Mouse (Mus musculus) heart, embryonic 16.5 days (tissue): ENCODE results near the gene A230050P20Rik. TPM values are rescaled to one million over a fixed set of nuclear protein-coding genes. Genes with fewer than 3 reads are reported as not detected.

Source experiments
- ATAC-seq: fragments of 200-750 bp; cut with Nextera tagmentation; replicated peaks from 2 replicates; pipeline ENCODE4 v1.8.0; 2017; ENCODE audit warnings: moderate number of reproducible peaks; ENCODE audit not compliant: insufficient read depth, low FRiP score; ENCODE audit errors: extremely low read depth
- H3K27ac ChIP-seq: fragments of 300-500 bp; sonication (generic); 2 replicates; pipeline ENCODE4 v1.5.1; 2014; ENCODE audit warnings: mild to moderate bottlenecking, low read length, control low read depth, moderate library complexity
- H3K27me3 ChIP-seq: fragments of 300-500 bp; sonication (generic); 2 replicates; pipeline ENCODE4 v1.6.1; 2014; ENCODE audit warnings: low read length, mixed read lengths; ENCODE audit not compliant: control insufficient read depth, insufficient read depth
- H3K36me3 ChIP-seq: fragments of 300-500 bp; sonication (generic); 2 replicates; pipeline ENCODE4 v1.6.1; 2014; ENCODE audit not compliant: control insufficient read depth, insufficient read depth
- H3K4me1 ChIP-seq: fragments of 300-500 bp; sonication (generic); 2 replicates; pipeline ENCODE4 v1.6.1; 2014; ENCODE audit warnings: low read length, mixed read lengths; ENCODE audit not compliant: control insufficient read depth, insufficient read depth
- H3K4me2 ChIP-seq: fragments of 300-500 bp; sonication (generic); 2 replicates; pipeline ENCODE4 v1.6.1; 2014; ENCODE audit warnings: low read depth, mild to moderate bottlenecking, control low read depth, low read length
- H3K4me3 ChIP-seq: fragments of 300-500 bp; sonication (generic); 2 replicates; pipeline ENCODE4 v1.5.1; 2014; ENCODE audit warnings: mild to moderate bottlenecking, control low read depth, low read length
- H3K9ac ChIP-seq: fragments of 300-500 bp; sonication (generic); 2 replicates; pipeline ENCODE4 v1.6.1; 2014; ENCODE audit warnings: low read length, control low read depth
- H3K9me3 ChIP-seq: fragments of 300-500 bp; sonication (generic); replicated peaks from 2 replicates; pipeline ENCODE4 v1.6.1; 2016; ENCODE audit warnings: low read length; ENCODE audit not compliant: control insufficient read depth
- WGBS: fragments of 180-500 bp; shearing (Covaris S2); extraction: QIAGEN DNeasy Blood & Tissue Kit; methylation state at CpG from one replicate; pipeline ENCODE4 v1.1.7; 2014; 5-methylcytosine and 5-hydroxymethylcytosine counted together
- polyA plus RNA-seq: library from polyadenylated mRNA; unstranded; fragments of >200 nt; fragmentation: Nextera tagmentation; extraction: Ambion mirVana; gene quantifications from 2 replicates; pipeline ENCODE4 v1.2.1, GENCODE M21; 2015

Gene A230050P20Rik
- polyA plus RNA-seq, 1 experiment from 2014 or later: 13.4 TPM

DNA sequence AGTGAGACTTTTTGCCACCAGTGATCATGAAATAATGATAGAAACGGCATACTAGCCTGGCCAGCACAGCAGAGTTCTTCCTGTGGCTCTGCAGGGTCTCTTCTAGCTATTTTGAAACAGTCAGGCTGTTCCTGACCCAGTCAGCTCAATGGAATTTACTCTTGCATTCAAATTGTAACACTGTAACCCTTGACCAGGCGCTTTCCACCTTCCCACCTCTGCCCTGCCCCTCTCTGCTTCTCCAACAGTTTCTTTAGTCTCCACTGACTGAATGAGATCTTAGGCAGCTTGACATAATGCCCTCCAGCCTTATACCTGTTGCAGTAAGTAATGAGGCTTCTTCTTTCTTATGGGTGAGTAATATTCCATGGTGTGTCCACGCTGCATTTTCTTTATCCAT, 1.6 kb upstream of the A230050P20Rik start:
- Histone ChIP-seq H3K36me3 (no peaks in the 10 kb centered on the region), H3K27ac (no peak overlapping the region), H3K9me3 (no peaks in the 10 kb centered on the region), H3K4me2 (no peak overlapping the region), H3K4me3 (no peak overlapping the region), H3K4me1 (no peaks in the 10 kb centered on the region), H3K27me3 (peaks cover 15% of the 10 kb centered on the region), H3K9ac (no peak overlapping the region)
- ATAC-seq: no peak
- WGBS: 60% methylated on average over 3 of the region's 3 CpGs

DNA sequence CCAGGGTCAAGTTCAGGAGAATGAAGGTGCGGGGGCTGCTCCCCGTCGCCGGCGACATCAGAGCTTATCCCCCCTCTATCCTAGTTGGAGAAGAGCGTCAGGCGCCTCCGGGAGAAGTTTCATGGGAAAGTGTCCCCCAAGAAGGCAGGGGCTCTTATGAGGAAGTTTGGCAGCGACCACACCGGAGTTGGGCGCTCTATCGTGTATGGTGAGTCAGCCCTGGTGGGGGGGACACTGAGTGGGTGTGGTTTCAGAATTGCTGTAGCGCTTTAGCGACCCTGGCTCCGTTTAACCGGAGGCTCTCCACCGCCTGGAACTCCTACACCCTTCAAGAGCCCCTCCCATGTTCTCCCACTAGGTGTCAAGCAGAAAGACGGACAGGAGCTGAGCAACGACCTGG, 804 bp downstream of the A230050P20Rik start:
- ATAC-seq: no peak
- peak overlapping the region; percentile 73 for H3K9ac ChIP-seq
- no peaks in the 10 kb centered on the region for H3K9me3 ChIP-seq
- peaks cover 15% of the 10 kb centered on the region for H3K27me3 ChIP-seq
- no peak overlapping the region for H3K27ac ChIP-seq
- no peaks in the 10 kb centered on the region for H3K4me1 ChIP-seq
- no peaks in the 10 kb centered on the region for H3K36me3 ChIP-seq
- H3K4me3 ChIP-seq: peak overlapping the region; percentile 57
- H3K4me2 ChIP-seq: peak overlapping the region; percentile 84
- 2% methylated on average over 19 of the region's 19 CpGs for WGBS

DNA sequence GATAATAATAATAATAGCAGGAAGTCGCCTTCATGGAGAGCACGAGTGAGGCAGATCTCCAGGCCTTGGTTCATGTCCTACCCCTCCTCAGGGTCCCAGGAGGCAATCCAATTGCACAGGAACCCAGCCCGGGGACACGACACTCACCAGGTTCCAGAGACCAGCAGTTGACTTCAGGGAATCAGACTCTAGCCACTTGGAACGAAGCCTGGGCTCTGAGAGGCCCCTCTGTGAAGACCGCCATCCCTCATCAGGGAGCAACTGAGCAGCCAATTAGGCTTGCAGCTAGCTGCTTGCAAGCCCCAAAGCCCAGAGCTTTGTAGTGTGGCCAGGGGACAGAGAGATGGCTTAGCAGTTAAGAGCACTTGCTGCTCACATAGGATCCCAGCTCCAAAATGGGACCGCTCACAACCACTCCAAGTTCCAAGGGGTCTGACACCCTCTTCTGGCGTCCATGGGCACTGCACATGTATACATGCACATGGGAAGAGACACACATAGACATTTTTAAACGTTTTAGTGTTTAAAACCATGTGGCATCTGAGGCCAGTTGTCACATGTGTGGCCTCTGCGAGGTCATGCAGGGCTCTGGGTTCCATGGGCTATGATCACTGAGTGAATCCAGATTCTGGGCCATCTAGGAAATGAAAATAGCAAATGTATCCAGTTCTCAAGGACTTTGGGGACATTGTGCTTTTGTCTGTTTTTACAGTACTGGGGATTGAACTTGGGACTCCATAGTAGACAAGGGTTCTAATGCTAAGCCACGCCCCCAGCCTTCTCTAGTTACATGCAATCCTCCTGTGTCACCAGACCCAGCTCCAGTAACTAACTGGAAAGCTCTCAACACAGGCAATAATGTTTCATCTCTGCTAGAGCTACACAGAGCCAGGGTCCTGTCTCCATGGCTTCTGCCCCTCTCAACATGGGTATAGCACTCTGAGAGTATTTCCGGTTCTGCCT, 2.0 kb downstream of the A230050P20Rik start:
- H3K36me3 ChIP-seq: no peaks in the 10 kb centered on the region
- no peak for ATAC-seq
- H3K4me2 ChIP-seq: no peak overlapping the region
- H3K4me1 ChIP-seq: no peaks in the 10 kb centered on the region
- no peak overlapping the region for H3K27ac ChIP-seq
- no peak overlapping the region for H3K4me3 ChIP-seq
- WGBS: 73% methylated on average over 12 of the region's 12 CpGs
- H3K9ac ChIP-seq: no peak overlapping the region
- no peaks in the 10 kb centered on the region for H3K9me3 ChIP-seq
- peaks cover 15% of the 10 kb centered on the region for H3K27me3 ChIP-seq

DNA sequence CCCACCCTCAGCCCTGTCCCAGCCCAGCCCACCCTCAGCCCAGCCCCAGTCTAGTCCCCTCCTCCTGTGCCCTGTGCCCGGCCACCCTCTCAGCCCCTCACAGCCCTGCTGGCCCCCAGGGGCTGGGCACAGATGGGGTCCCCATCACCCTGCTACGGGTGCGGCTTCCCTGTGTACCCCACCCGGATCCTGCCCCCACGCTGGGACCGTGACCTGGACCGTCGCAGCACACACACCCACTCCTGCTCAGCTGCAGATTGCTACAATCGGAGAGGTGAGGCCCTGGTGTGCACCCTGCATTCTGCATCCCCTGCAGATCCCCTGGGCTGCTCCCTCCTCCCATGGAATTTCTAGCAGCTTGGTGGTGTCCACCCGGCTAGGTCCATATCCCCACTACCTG, 4.5 kb downstream of the A230050P20Rik start:
- no peak for ATAC-seq
- WGBS: 80% methylated on average over 10 of the region's 10 CpGs
- no peak overlapping the region for H3K4me2 ChIP-seq
- no peak overlapping the region for H3K27ac ChIP-seq
- H3K4me3 ChIP-seq: no peak overlapping the region
- peaks cover 5% of the 10 kb centered on the region for H3K4me1 ChIP-seq
- H3K9ac ChIP-seq: no peak overlapping the region
- peaks cover 7% of the 10 kb centered on the region for H3K27me3 ChIP-seq
- H3K9me3 ChIP-seq: no peaks in the 10 kb centered on the region
- H3K36me3 ChIP-seq: no peaks in the 10 kb centered on the region

DNA sequence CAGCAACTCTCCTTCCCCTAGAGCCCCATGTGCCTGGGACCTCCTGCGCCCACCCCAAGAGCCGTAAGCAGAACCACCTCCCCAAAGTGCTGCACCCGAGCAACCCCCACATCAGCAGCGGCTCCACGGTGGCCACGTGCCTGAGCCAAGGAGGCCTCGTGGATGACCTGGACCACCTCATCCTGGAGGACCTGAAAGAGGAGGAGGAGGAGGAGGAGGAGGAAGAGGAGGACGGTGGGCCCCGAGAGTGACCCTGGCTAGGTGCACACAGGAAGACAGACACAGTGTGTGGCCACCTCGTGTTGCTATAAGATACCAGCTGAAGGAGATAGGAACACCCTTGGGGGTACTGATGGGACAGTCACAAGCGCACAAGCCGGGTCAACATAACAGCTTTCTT, 5.1 kb downstream of the A230050P20Rik start:
- no peak for ATAC-seq
- Histone ChIP-seq H3K9me3 (no peaks in the 10 kb centered on the region), H3K4me1 (peaks cover 5% of the 10 kb centered on the region), H3K27me3 (peaks cover 7% of the 10 kb centered on the region), H3K36me3 (no peaks in the 10 kb centered on the region), H3K27ac (no peak overlapping the region), H3K9ac (no peak overlapping the region), H3K4me3 (no peak overlapping the region), H3K4me2 (no peak overlapping the region)
- WGBS: 83% methylated on average over 12 of the region's 12 CpGs

DNA sequence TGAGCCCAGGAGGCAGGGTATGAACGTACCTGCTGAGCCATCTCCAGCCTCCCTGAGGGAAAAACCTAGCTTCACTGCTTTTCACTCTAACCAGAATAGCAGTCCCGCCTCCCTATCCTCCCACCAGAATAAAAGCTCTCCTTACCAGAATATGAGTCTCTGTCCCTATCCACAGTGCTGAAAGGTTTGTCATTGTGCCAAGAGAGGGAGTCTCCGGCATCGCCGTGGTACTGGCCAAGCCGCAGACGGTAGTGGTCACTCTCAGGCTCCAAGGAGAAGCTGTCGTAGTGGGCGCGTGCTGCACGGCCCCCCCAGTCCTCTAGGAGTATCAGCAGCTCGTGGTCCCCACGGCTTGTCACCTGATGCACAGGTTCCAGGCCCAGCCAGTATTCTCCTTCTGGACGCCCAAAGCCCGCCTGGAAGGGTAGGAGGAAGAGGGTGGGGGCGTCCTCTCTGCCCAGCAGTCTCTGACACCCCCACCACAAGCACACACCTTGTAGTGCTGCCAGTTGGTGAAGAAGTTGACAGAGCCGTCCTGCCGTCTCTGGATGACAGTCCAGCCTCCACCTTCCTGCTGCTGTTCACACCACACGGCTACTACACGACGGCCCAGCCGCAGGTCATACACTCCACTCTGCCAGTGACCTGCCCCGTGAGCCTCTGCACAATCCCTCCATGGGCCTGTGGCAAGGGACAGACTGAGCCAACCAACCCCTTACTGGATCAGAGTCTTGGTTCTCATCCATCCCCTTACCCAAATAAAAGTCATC, 6.8 kb downstream of the A230050P20Rik start:
- Histone ChIP-seq H3K4me2 (no peak overlapping the region), H3K27ac (no peak overlapping the region), H3K9me3 (no peaks in the 10 kb centered on the region), H3K4me3 (no peak overlapping the region), H3K27me3 (0 out of 2 replicates have a peak, but pooled peaks cover 2% of the 10 kb centered on the region), H3K9ac (no peak overlapping the region), H3K4me1 (peaks cover 5% of the 10 kb centered on the region), H3K36me3 (no peaks in the 10 kb centered on the region)
- WGBS: 62% methylated on average over 23 of the region's 23 CpGs
- ATAC-seq: no peak

DNA sequence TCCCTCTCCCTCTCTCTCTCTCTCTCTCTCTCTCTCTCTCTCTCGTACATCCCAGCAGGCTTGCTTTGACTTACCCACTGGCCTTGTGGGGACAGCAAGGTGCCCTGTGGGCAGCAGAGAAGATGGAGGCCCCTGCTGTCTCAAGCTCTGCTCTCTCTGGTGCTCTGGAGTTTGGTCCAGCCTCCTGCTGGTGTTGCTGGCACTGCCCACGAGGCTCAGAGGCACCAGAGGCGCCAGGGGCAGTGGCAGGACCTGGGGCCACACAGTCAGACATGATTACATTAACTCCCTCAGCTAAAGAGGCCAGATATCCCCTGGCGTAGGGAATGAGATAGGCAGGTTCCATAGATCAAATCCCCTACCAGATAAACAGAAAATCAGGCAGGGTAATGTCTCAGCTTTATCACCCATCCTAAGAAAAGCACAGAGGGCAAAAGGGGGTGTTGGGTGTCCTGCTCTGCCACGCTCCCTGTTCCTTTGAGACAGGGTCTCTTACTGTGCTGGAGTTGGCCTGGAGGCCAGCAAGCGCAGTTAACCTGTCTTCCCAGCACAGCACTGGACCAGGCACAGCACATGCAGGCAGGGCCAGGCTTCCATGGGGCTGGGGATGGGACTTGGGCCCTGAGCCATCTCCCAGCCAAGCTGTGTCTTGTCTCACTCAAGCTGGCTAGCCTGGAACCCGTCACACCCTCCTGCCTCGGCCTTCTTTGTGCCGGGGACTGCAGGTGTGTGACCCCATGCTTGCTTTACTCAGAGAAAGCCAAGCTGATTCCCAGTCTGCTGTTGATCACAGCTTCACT, 8.1 kb downstream of the A230050P20Rik start:
- WGBS: 58% methylated on average over 9 of the region's 9 CpGs
- no peak for ATAC-seq
- Histone ChIP-seq H3K4me3 (no peak overlapping the region), H3K27ac (no peak overlapping the region), H3K27me3 (no peaks in the 10 kb centered on the region), H3K36me3 (no peaks in the 10 kb centered on the region), H3K9me3 (no peaks in the 10 kb centered on the region), H3K4me1 (peaks cover 5% of the 10 kb centered on the region), H3K4me2 (no peak overlapping the region), H3K9ac (no peak overlapping the region)

DNA sequence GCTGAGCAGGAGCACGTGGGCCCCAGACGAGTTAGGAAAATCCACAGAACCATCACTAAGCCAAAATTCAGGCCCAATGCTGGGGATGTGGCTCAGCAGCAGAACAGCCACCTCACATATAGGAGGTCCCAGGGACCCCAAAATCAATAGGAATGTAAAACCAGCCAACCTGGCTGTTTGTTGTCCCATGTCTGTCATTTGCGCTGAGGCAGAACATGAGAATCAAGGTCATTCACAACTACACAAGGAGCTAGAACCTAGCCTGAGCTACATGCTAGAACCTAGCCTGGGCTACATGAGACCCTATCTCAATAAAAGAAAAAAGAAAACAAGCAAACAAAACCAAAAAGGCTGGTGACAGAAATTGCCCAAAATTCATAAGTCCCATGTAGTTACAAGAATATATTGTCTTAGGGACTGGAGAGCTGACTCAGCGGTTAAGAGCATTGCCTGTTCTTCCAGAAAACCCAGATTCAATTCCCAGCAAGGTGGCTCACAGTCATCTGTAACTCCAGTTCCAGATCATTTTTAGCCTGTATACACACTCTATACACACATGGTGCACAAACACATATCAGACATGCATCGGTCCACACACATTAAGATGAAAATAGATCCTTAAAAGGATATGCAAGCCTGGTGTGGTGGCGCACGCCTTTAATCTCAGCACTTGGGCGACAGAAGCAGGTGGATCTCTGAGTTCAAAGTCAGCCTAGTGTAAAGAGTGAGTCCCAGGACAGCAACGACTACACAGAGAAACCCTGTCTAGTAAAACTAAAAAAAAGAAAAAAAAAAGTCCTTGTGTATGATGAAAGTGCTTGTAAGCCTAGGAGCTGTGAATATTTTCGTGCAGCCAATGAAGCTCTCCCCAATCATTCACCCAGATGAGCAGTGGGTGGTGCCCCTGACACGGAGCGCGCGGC, 8.9 kb downstream of the A230050P20Rik start:
- 35% methylated on average over 14 of the region's 14 CpGs for WGBS
- peak overlapping the region; percentile 54 for H3K27ac ChIP-seq
- H3K36me3 ChIP-seq: no peaks in the 10 kb centered on the region
- no peaks in the 10 kb centered on the region for H3K27me3 ChIP-seq
- peak overlapping the region; percentile 77 for H3K4me2 ChIP-seq
- H3K9ac ChIP-seq: peak overlapping the region; percentile 53
- ATAC-seq: 0 out of 2 replicates have a peak, but pooled peaks have one; percentile 0
- no peaks in the 10 kb centered on the region for H3K9me3 ChIP-seq
- H3K4me3 ChIP-seq: peak overlapping the region; percentile 53
- H3K4me1 ChIP-seq: peaks cover 5% of the 10 kb centered on the region
